Mouse (Mus musculus) intestine, postnatal 0 days (tissue): ENCODE measurements around the gene Ppfia1. TPM values are rescaled to one million over a fixed set of nuclear protein-coding genes. Genes with fewer than 3 reads are reported as not detected.

Experiments used
- ATAC-seq: fragments of 200-750 bp; cut with Nextera tagmentation; 2 replicates; pipeline ENCODE4 v1.8.0; 2017; ENCODE audit warnings: mild to moderate bottlenecking, moderate TSS enrichment, moderate library complexity
- H3K27ac ChIP-seq: fragments of 300-500 bp; sonication (generic); 2 replicates; pipeline ENCODE4 v1.5.1; 2014; ENCODE audit warnings: mild to moderate bottlenecking, low read depth, low read length, moderate library complexity
- H3K27me3 ChIP-seq: fragments of 300-500 bp; sonication (generic); replicated peaks from 2 replicates; pipeline ENCODE4 v1.6.1; 2014; ENCODE audit warnings: low read length, mixed read lengths; ENCODE audit not compliant: control insufficient read depth, insufficient read depth
- H3K36me3 ChIP-seq: fragments of 300-500 bp; sonication (generic); 2 replicates; pipeline ENCODE4 v1.6.1; 2014; ENCODE audit warnings: mild to moderate bottlenecking, moderate library complexity; ENCODE audit not compliant: control insufficient read depth, insufficient read depth
- H3K4me1 ChIP-seq: fragments of 300-500 bp; sonication (generic); replicated peaks from 2 replicates; pipeline ENCODE4 v1.6.1; 2014; ENCODE audit warnings: antibody characterized with exemption, low read length, mixed read lengths; ENCODE audit not compliant: control insufficient read depth, insufficient read depth
- H3K4me2 ChIP-seq: fragments of 300-500 bp; sonication (generic); replicated peaks from 2 replicates; pipeline ENCODE4 v1.6.1; 2014; ENCODE audit warnings: low read depth, mild to moderate bottlenecking, moderate library complexity
- H3K4me3 ChIP-seq: fragments of 300-500 bp; sonication (generic); 2 replicates; pipeline ENCODE4 v1.5.1; 2014; ENCODE audit warnings: low read depth, low read length
- H3K9ac ChIP-seq: fragments of 300-500 bp; sonication (generic); 2 replicates; pipeline ENCODE4 v1.6.1; 2014; ENCODE audit warnings: mild to moderate bottlenecking, low read depth, low read length
- H3K9me3 ChIP-seq: fragments of 300-500 bp; sonication (generic); 2 replicates; pipeline ENCODE4 v1.6.1; 2016; ENCODE audit warnings: mixed run types; ENCODE audit not compliant: control insufficient read depth
- CTCF ChIP-seq: sonication (generic); IDR thresholded peaks from 2 replicates; pipeline ENCODE4 v1.5.1; 2016; ENCODE audit warnings: low read depth, mild to moderate bottlenecking, control low read depth, antibody characterized with exemption, moderate library complexity
- WGBS: fragments of 180-500 bp; shearing (Covaris S2); extraction: QIAGEN DNeasy Blood & Tissue Kit; methylation state at CpG from one replicate; pipeline ENCODE4 v1.1.7; 2014; 5-methylcytosine and 5-hydroxymethylcytosine counted together
- polyA plus RNA-seq: library from polyadenylated mRNA; unstranded; fragments of >200 nt; fragmentation: Nextera tagmentation; extraction: Ambion mirVana; gene quantifications from 2 replicates; pipeline ENCODE4 v1.2.1, GENCODE M21; 2015

The Ppfia1 gene
- polyA plus RNA-seq, 1 experiment from 2014 or later = 15.2 TPM

GRCm38 (mm10) chr7:144489067-144489774 is 64.3 kb downstream of the Ppfia1 start:
- H3K36me3 ChIP-seq = peaks cover 80% of the 10 kb centered on the region
- WGBS = 84% methylated on average over 6 of the region's 6 CpGs

GRCm38 (mm10) chr7:144480314-144480713 is 73.2 kb downstream of the Ppfia1 start:
- peaks cover 54% of the 10 kb centered on the region for H3K36me3 ChIP-seq
- H3K4me2 ChIP-seq = no peak overlapping the region
- H3K4me3 ChIP-seq = no peak overlapping the region
- ATAC-seq = peak; percentile 76
- H3K27ac ChIP-seq = peak overlapping the region; percentile 76; the same call in 1 of the 2 replicates
- no peak for TF ChIP-seq CTCF
- no peak overlapping the region for H3K9ac ChIP-seq
- H3K4me1 ChIP-seq = no peaks in the 10 kb centered on the region
- H3K9me3 ChIP-seq = no peaks in the 10 kb centered on the region
- no peaks in the 10 kb centered on the region for H3K27me3 ChIP-seq

More at GRCm38 (mm10) chr7:144489067-144489774, 64.3 kb downstream of the Ppfia1 start:
- Histone ChIP-seq H3K4me3 (no peak overlapping the region), H3K9ac (no peak overlapping the region), H3K27me3 (no peaks in the 10 kb centered on the region), H3K27ac (no peak overlapping the region), H3K4me2 (no peak overlapping the region), H3K9me3 (no peaks in the 10 kb centered on the region), H3K4me1 (no peaks in the 10 kb centered on the region)
- no peak for TF ChIP-seq CTCF
- no peak for ATAC-seq

DNA sequence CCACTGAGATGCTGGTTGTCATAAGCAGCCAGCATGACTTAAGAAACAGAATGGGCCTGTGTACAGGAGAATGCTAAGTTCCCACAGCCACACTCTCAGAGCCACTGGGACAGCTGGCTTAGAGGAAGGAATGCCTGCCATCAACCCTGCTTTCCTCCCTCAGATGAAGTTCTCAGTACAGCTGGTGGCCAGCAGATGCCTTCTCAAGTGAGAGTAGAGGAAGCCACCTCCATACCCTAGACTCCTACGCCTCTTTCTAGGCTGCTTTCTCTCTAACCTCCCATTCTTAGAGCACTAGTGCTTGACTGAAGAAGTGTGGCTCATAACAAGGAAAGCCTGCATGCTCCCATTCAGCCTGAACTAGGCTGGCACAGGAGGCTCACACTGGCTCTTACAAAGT is 74.0 kb downstream of the Ppfia1 start:
- WGBS = 97% methylated on average over 1 of the region's 1 CpGs
- no peak for ATAC-seq
- H3K27me3 ChIP-seq = no peaks in the 10 kb centered on the region
- no peaks in the 10 kb centered on the region for H3K4me1 ChIP-seq
- no peak for TF ChIP-seq CTCF
- no peaks in the 10 kb centered on the region for H3K9me3 ChIP-seq
- no peak overlapping the region for H3K4me3 ChIP-seq
- no peak overlapping the region for H3K4me2 ChIP-seq
- no peak overlapping the region for H3K9ac ChIP-seq
- peaks cover 46% of the 10 kb centered on the region for H3K36me3 ChIP-seq
- peak overlapping the region; percentile 51 for H3K27ac ChIP-seq

GRCm38 (mm10) chr7:144475741-144476140 is 77.8 kb downstream of the Ppfia1 start:
- peaks cover 22% of the 10 kb centered on the region for H3K36me3 ChIP-seq
- no peak overlapping the region for H3K4me2 ChIP-seq
- H3K9me3 ChIP-seq = no peaks in the 10 kb centered on the region
- H3K4me3 ChIP-seq = no peak overlapping the region
- no peak for TF ChIP-seq CTCF
- WGBS = 96% methylated on average over 3 of the region's 3 CpGs
- H3K27me3 ChIP-seq = no peaks in the 10 kb centered on the region
- no peak overlapping the region for H3K27ac ChIP-seq
- no peak for ATAC-seq
- H3K4me1 ChIP-seq = no peaks in the 10 kb centered on the region
- no peak overlapping the region for H3K9ac ChIP-seq

- Histone ChIP-seq H3K9me3 (no peaks in the 10 kb centered on the region), H3K4me2 (no peak overlapping the region), H3K9ac (no peak overlapping the region), H3K27me3 (no peaks in the 10 kb centered on the region), H3K27ac (no peak overlapping the region), H3K36me3 (peaks cover 9% of the 10 kb centered on the region; the same call in 1 of the 2 replicates), H3K4me1 (0 out of 2 replicates have a peak, but pooled peaks cover 3% of the 10 kb centered on the region), H3K4me3 (no peak overlapping the region)
- 36% methylated on average over 4 of the region's 4 CpGs for WGBS
- TF ChIP-seq CTCF = no peak
- no peak for ATAC-seq
Measured at GRCm38 (mm10) chr7:144473486-144473885, 80.0 kb downstream of the Ppfia1 start.

DNA sequence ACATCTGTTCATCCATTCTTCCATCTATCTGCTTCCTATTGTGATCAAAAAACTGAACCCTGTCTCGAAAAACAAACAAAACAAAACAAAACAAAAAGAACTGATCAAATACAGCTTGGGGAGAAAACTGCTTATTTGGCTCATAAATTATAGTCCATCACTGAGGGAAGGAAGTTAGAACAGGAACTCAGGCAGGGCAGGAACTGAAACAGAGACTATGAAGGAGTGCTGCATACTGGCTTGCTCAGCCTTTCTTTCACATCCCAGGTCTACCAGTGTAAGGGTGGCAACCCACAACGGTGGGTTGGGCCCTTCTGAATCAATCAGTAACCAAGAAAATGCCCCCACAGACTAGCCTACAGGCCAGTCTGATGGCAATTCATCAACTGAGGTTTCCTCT is 82.4 kb downstream of the Ppfia1 start:
- 65% methylated on average over 2 of the region's 2 CpGs for WGBS
- Histone ChIP-seq H3K27ac (0 out of 2 replicates have a peak overlapping the region, but pooled peaks have one; percentile 94), H3K27me3 (no peaks in the 10 kb centered on the region), H3K4me3 (peak overlapping the region; percentile 93), H3K36me3 (no peaks in the 10 kb centered on the region; the same call in 1 of the 2 replicates), H3K4me2 (peak overlapping the region; percentile 68), H3K9ac (peak overlapping the region; percentile 97), H3K9me3 (no peaks in the 10 kb centered on the region), H3K4me1 (0 out of 2 replicates have a peak, but pooled peaks cover 5% of the 10 kb centered on the region)
- TF ChIP-seq CTCF = no peak
- no peak for ATAC-seq
